Mouse (Mus musculus): ENCODE measurements around the gene Gm21719.
"Not testable (repeated sequence)": the region's sequence is repeated elsewhere in the genome, so short reads cannot be mapped to it uniquely, and the experiment has no call there.

Gm21719 gene

DNA sequence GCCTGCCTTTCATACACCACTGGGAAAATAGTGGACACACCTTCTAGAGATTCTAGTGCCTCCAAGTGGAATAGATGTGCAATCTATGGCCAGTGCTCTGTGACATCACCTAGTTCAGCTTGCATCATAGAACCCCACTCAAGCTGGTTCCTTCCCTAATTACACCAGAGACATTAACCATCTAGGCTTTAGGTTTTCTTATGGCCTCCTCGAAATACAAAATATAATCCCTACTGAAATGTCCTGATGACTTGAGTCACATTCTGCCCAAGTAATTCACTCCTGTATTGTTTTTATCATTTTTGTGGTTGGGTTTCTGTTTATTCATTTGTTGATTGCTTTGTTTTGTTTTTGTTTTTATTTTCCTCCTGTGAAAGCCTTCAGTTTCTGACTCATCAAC, at the start of gene Gm21719:
Gene Gm21719 (minus strand): TSS at position 101 of the 400 bp plus-strand sequence.
- DNase-seq (ENCODE audit: low spot score in 2 of 2) = not testable (repeated sequence)

Data from frontal cortex, postnatal 10 days (tissue).